Mouse (Mus musculus) heart, postnatal 36 days (tissue): ENCODE data around the gene Letm1. TPM values are rescaled to one million over a fixed set of nuclear protein-coding genes. Genes with fewer than 3 reads are reported as not detected.

Experiments used
- DNase-seq, 2 experiments: peaks; one replicate each; pipeline ENCODE4 v3.0.0; 2021 to 2022
- intact Hi-C: fragments of 180-260 bp; cut with DNase I; formaldehyde crosslinking; loops from one replicate; pipeline ENCODE4 v1.15.1; 2025
- total RNA-seq, 2 experiments: library from RNA; stranded (reverse); gene quantifications; 2 replicates each; pipeline ENCODE4 v1.2.3; 2021

Letm1 gene
- total RNA-seq, 2 experiments from 2014 or later = 134 to 161 TPM

GRCm38 (mm10) chr5:33743481-33743880 lies 39.1 kb downstream of the Letm1 start:
- no peak for DNase-seq
- intact Hi-C loops = no loop called here

GRCm38 (mm10) chr5:33740548-33740947 lies 42.1 kb downstream of the Letm1 start:
- DNase-seq = no peak
- intact Hi-C loops = no loop called here

DNA sequence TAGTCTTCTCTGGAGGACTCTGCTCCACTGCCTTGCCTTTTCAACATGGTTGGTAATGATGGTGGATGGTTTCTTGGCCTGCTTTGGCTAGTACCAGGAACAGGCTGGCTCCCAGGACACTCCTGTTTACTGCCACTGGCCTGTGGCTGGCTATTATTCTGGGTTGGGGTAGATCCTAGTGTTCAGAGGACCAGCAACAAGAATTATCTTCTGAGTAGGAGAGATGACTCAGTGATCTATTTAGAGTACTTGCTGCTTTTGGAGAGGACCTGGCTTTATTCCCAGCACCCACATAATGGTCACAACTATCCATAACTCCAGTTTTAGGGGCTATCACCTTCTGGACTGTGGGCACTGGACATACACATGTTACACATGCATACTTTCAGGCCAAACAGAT lies 44.3 kb downstream of the Letm1 start:
- no peak for DNase-seq

GRCm38 (mm10) chr5:33737903-33738321 lies 44.7 kb downstream of the Letm1 start:
- DNase-seq = peak; percentile 73 to 81
- intact Hi-C loops = loop anchor here (1.0 kb wide), 1 partner anchor 54 kb away; no protein-coding TSS in a partner anchor

More for the DNA sequence above, 44.3 kb downstream of the Letm1 start:
- intact Hi-C loops = loop anchor here (1.0 kb wide), 1 partner anchor 54 kb away; no protein-coding TSS in a partner anchor

DNA sequence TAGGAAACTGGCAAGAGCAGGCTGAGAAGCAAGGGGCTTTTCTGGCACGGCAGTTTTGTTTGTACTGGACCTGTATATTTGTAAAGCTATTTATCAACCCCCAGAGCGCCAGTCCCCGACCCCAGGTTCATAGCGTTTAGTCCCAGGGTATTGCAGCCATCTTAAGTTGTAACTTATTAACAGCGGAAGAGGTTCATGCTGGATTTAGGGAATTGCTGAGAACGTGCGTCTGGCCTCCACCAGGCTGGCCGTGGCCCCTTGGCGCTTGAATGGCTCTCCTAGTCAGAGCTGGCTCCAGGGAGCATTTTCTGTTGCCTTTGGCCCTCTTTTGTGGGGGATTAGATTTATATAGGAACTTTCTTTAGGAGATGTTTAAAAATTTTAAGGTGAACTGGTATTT lies 46.4 kb downstream of the Letm1 start:
- DNase-seq = no peak
- intact Hi-C loops = no loop called here

GRCm38 (mm10) chr5:33735412-33736092 lies 47.1 kb downstream of the Letm1 start:
- no peak for DNase-seq
- intact Hi-C loops = no loop called here

DNA sequence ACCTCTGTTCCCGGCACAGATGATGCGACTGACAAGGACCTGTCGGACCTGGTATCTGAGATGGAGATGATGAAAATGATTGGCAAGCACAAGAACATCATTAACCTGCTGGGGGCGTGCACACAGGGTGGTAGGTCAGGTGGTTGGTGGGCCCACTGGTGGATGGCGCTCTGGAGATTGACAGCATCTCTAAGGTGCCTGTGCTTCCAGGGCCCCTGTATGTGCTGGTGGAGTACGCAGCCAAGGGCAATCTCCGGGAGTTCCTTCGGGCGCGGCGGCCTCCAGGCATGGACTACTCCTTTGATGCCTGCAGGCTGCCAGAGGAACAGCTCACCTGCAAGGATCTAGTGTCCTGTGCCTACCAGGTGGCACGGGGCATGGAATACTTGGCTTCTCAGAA lies 48.8 kb downstream of the Letm1 start:
- intact Hi-C loops = no loop called here
- no peak for DNase-seq

DNA sequence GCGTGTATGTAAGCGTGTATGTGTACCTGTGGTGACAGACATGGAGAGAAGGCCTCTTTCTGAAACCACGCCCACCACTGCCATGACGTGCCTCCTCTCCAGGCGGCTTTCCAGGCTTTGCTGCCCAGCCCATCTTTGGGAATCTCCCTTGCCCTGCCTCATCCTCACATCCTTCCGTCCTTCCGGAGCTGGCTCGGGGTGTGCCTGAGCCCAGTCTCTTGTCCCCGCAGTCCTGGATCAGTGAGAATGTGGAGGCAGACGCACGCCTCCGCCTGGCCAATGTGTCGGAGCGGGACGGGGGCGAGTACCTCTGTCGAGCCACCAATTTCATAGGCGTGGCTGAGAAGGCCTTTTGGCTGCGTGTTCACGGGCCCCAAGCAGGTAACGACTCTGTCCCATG lies 51.6 kb downstream of the Letm1 start:
- no peak for DNase-seq
- intact Hi-C loops = no loop called here

GRCm38 (mm10) chr5:33730516-33730915 lies 52.1 kb downstream of the Letm1 start:
- no peak for DNase-seq
- intact Hi-C loops = no loop called here

GRCm38 (mm10) chr5:33728841-33729240 lies 53.8 kb downstream of the Letm1 start:
- DNase-seq = no peak
- intact Hi-C loops = no loop called here

- intact Hi-C loops = no loop called here
- no peak for DNase-seq
These were observed 55.7 kb downstream of the Letm1 start for GRCm38 (mm10) chr5:33726891-33727290.

- intact Hi-C loops = no loop called here
- DNase-seq = no peak
These were observed 56.5 kb downstream of the Letm1 start for GRCm38 (mm10) chr5:33726081-33726647.

DNA sequence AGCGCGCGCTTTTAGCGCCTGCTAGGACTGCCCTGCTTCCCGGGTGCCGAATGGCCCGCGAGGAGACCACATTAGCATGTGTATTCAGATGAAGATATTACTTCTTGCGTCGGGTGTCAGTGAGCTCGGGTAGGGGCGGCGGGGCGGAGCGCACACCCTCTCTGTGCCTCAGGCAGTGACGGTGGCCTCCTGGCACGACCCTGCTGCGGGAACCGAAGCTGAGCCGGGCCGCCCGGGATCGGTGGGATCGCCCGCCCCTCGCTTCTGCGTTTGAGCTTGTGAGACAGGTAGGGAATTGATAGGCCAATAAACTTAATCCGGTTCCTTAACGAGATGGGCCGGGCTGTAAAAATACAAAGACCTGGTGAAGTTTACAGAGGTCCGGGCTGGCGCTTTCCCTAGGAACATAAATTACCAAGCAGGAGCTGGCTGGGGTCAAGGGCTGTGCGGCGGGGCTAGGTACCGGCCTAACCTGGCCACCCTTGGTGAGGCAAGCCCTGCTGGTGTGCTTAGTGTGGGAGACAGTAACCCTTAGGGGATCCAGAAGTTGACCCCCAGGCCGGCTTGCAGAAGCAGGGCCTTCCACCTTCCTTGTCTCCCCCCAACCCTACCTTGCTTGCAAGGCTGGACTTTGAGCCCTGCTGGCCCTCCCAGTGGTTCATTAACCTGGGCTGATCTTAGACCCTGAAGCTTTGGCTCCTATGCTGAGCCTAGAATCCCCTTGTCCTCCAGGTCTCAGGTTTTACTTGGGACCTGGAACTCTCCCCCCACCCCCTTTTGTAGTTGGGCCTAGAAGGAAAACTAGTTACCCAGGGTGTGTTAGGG lies 58.8 kb downstream of the Letm1 start:
- DNase-seq = no peak
- intact Hi-C loops = loop anchor here (2.0 kb wide), 1 partner anchor 37 kb away; no protein-coding TSS in a partner anchor

DNA sequence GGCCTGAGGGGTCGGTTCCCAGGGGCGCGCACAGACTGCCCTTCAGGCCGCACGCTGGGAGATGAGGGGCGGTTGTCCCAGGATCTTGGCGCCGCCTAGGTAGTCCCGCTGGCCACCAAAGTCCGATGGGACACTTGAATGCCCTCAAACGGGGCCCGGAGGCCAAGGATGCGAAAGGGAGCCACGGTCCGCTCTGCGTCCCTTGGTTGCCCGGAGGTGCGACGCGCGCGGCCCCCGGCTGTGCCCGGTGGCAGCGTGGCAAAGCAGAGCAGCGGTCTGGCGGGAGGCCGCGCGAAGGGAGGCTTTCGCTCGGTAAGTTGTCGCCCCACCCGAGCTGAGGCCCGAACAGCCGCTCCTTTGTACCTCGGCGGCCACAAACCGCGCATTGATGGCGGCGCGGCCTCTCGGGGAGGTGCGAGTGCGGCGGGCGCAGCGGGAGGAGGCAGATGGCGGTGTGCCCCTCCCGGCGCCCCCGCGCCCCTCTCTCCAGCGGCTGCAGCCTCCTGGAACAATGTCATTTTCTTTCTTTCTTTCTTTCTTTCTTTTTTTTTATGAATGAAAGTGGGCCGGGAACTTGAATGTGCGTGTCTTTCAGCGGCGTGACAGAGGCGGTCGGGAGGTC lies 59.5 kb downstream of the Letm1 start:
- intact Hi-C loops = loop anchor here (2.0 kb wide), 1 partner anchor 36 kb away; no protein-coding TSS in a partner anchor
- peak in 1 of 2 experiments; percentile 37 for DNase-seq

DNA sequence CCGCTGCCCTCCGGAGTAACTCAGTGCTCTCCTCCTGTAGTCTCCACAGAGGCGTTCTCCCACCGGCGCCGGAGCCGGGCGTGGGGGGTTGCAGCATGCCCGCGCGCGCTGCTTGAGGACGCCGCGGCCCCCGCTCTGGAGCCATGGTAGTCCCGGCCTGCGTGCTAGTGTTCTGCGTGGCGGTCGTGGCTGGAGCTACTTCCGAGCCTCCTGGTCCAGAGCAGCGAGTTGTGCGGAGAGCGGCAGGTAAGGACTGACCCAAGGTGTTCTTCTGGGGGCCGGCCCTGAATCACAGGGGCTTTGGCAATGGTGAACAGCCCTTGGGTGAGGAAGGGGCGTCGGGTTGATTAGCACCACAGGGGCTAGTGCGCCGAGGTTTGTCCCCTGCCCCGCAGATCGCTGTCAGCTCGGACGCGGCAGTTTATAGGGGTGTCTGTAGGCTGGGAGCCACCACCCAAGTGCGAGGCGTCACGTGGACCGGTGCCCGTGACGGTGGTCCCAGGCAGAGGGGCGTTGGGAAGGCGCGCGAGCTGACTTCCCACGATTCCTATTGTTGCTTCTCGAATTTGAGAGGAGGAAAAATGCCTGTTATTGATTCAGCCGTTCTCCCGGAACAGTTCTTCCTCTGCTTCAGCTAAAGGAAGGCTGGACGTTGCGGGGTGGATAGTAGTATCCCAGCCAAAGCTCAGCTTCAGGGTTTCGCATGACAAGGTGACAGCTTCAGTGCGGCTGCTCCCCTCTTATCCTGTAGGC lies 60.2 kb downstream of the Letm1 start:
- intact Hi-C loops = loop anchor here (2.0 kb wide), 1 partner anchor 36 kb away; no protein-coding TSS in a partner anchor
- DNase-seq = no peak

GRCm38 (mm10) chr5:33721541-33722265 lies 60.9 kb downstream of the Letm1 start, which contains the start of gene Fgfr3:
TSS of gene Fgfr3 (plus strand) at chr5:33721674.
- peak; percentile 77 to 80 for DNase-seq
- intact Hi-C loops = loop anchor here (2.0 kb wide), 1 partner anchor 35 kb away; no protein-coding TSS in a partner anchor

DNA sequence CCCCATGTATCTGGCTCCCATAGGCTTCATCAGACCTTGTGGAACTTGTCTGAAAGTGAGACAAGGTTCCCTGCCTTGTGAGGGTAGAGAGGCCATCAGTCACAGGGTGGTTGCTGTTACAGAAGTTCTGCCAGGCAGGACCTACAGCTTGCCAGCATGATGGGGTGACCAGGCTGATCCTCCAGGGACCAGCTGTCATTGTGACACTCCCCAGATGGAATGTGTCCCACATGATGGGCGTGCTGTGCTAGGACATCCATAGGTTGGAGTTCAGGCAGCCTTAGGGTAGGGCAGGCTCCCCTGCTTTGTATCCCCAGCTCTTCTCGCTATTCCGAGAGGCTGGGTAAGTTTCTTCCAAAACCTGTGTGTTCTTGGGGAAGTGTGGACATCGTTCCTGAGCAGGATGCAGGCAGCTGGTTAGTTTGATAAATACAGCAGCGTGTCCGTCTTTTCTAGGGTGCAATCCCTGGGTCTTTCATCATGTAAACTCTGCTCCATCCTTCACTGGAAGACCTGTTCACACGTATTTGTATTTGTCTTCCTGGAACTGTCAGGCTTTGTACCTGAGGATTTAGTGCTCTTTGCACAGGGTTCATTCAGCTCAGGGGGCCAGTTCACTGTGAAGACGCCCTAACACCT lies 61.6 kb downstream of the Letm1 start:
- no peak for DNase-seq
- intact Hi-C loops = no loop called here

GRCm38 (mm10) chr5:33718460-33718859 lies 64.2 kb downstream of the Letm1 start:
- DNase-seq = no peak
- intact Hi-C loops = no loop called here

DNA sequence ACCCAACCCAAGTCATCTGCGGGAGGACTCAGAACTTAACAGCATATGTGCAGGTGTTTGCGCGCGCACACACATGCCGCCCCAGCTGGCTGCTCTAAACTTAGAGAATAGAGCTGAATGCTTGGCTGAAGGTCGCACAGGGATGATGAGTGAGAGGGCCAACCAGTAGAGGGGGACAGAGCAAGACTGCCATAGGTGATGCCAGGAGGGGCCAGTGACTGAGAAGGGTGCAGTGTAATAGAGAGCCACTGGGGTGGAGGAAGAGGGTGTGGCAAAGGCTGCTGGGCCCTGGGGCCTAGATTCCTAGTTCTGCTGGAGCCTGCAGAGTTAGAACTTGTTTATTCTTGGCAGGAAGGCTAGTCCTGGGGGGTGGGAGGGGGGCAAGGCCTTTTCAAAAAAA lies 66.2 kb downstream of the Letm1 start:
- no peak for DNase-seq
- intact Hi-C loops = no loop called here
